Mouse (Mus musculus) stomach, embryonic 14.5 days (tissue): ENCODE measurements at regions not wholly inside any gene's neighbourhood (a gene's known extent, or its start where the extent isn't known, plus 50 kb on each side); places are given as distances from the start of the nearest gene placed in this dataset.

Experiments used
- ATAC-seq: fragments of 200-750 bp; cut with Nextera tagmentation; 2 replicates; pipeline ENCODE4 v1.8.0; 2017; ENCODE audit warnings: low read depth, moderate TSS enrichment; ENCODE audit not compliant: insufficient number of reproducible peaks, insufficient read depth, low FRiP score
- H3K27ac ChIP-seq: fragments of 300-500 bp; sonication (generic); 2 replicates; pipeline ENCODE4 v1.5.1; 2014; ENCODE audit warnings: mild to moderate bottlenecking, low read length, moderate library complexity, mixed read lengths
- H3K27me3 ChIP-seq: fragments of 300-500 bp; sonication (generic); 2 replicates; pipeline ENCODE4 v1.6.1; 2014; ENCODE audit warnings: low read length, control low read depth, mixed read lengths; ENCODE audit not compliant: control insufficient read depth, insufficient read depth
- H3K36me3 ChIP-seq: fragments of 300-500 bp; sonication (generic); 2 replicates; pipeline ENCODE4 v1.6.1; 2014; ENCODE audit warnings: mild to moderate bottlenecking, control low read depth, low read length, moderate library complexity, mixed read lengths; ENCODE audit not compliant: control insufficient read depth, insufficient read depth
- H3K4me1 ChIP-seq: fragments of 300-500 bp; sonication (generic); 2 replicates; pipeline ENCODE4 v1.6.1; 2014; ENCODE audit warnings: low read length, control low read depth, mixed read lengths; ENCODE audit not compliant: control insufficient read depth, insufficient read depth
- H3K4me2 ChIP-seq: fragments of 300-500 bp; sonication (generic); replicated peaks from 2 replicates; pipeline ENCODE4 v1.6.1; 2014; ENCODE audit warnings: low read depth, low read length, control low read depth
- H3K4me3 ChIP-seq: fragments of 300-500 bp; sonication (generic); 2 replicates; pipeline ENCODE4 v1.5.1; 2014; ENCODE audit warnings: low read depth, low read length, control low read depth
- H3K9ac ChIP-seq: fragments of 300-500 bp; sonication (generic); replicated peaks from 2 replicates; pipeline ENCODE4 v1.6.1; 2014; ENCODE audit warnings: low read depth, mild to moderate bottlenecking, control low read depth, low read length, moderate library complexity, mixed read lengths
- H3K9me3 ChIP-seq: fragments of 300-500 bp; sonication (generic); 2 replicates; pipeline ENCODE4 v1.6.1; 2016; ENCODE audit warnings: low read depth, low read length, control low read depth; ENCODE audit not compliant: control insufficient read depth
- WGBS: fragments of 180-500 bp; shearing (Covaris S2); extraction: QIAGEN DNeasy Blood & Tissue Kit; methylation state at CpG from one replicate; pipeline ENCODE4 v1.1.7; 2014; 5-methylcytosine and 5-hydroxymethylcytosine counted together

DNA sequence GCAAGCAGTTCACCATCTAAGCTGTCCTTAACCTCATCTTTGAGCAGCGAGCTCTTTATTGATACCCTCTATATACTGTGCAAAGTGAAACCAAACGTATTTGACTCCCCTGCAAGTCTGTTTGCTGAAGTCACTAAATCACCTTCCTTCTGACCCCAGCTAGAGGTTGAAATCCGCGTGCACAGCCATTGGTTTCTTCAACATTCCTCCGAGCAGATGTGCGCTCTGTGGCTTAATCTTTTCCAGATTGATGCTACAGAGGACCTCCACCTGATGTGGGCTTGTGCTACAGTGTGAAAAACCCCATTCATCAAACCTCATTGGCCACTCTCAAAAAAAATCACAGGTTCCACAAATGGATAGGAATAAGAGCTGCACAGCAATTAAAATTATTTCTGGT is 474.0 kb downstream of the Kcnj2 start:
- Histone ChIP-seq H3K9ac (no peak overlapping the region), H3K4me2 (no peak overlapping the region), H3K9me3 (no peaks in the 10 kb centered on the region), H3K27me3 (no peaks in the 10 kb centered on the region), H3K27ac (no peak overlapping the region), H3K4me1 (peaks cover 3% of the 10 kb centered on the region; the same call in 1 of the 2 replicates), H3K36me3 (no peaks in the 10 kb centered on the region), H3K4me3 (no peak overlapping the region)
- 56% methylated on average over 6 of the region's 6 CpGs for WGBS
- ATAC-seq = no peak

GRCm38 (mm10) chr11:111545291-111545690 is 479.3 kb downstream of the Kcnj2 start:
- H3K36me3 ChIP-seq = no peaks in the 10 kb centered on the region
- ATAC-seq = no peak
- peaks cover 3% of the 10 kb centered on the region; the same call in 1 of the 2 replicates for H3K4me1 ChIP-seq
- no peak overlapping the region for H3K4me3 ChIP-seq
- H3K9me3 ChIP-seq = no peaks in the 10 kb centered on the region
- H3K4me2 ChIP-seq = no peak overlapping the region
- H3K9ac ChIP-seq = no peak overlapping the region
- no peaks in the 10 kb centered on the region for H3K27me3 ChIP-seq
- 89% methylated on average over 4 of the region's 4 CpGs for WGBS
- no peak overlapping the region for H3K27ac ChIP-seq

- no peaks in the 10 kb centered on the region for H3K27me3 ChIP-seq
- no peak for ATAC-seq
Measured at GRCm38 (mm10) chr11:111555131-111555530, 489.2 kb downstream of the Kcnj2 start.

GRCm38 (mm10) chr11:111555615-111556014 is 489.7 kb downstream of the Kcnj2 start:
- Histone ChIP-seq H3K9me3 (no peaks in the 10 kb centered on the region), H3K36me3 (no peaks in the 10 kb centered on the region), H3K4me3 (no peak overlapping the region), H3K27me3 (no peaks in the 10 kb centered on the region), H3K4me1 (no peaks in the 10 kb centered on the region), H3K9ac (no peak overlapping the region), H3K4me2 (no peak overlapping the region), H3K27ac (no peak overlapping the region)
- 78% methylated on average over 6 of the region's 6 CpGs for WGBS
- ATAC-seq = no peak

More at GRCm38 (mm10) chr11:111555131-111555530, 489.2 kb downstream of the Kcnj2 start:
- no peaks in the 10 kb centered on the region for H3K4me1 ChIP-seq
- no peaks in the 10 kb centered on the region for H3K9me3 ChIP-seq
- H3K36me3 ChIP-seq = no peaks in the 10 kb centered on the region
- H3K27ac ChIP-seq = no peak overlapping the region
- H3K9ac ChIP-seq = no peak overlapping the region
- no peak overlapping the region for H3K4me2 ChIP-seq
- no peak overlapping the region for H3K4me3 ChIP-seq

DNA sequence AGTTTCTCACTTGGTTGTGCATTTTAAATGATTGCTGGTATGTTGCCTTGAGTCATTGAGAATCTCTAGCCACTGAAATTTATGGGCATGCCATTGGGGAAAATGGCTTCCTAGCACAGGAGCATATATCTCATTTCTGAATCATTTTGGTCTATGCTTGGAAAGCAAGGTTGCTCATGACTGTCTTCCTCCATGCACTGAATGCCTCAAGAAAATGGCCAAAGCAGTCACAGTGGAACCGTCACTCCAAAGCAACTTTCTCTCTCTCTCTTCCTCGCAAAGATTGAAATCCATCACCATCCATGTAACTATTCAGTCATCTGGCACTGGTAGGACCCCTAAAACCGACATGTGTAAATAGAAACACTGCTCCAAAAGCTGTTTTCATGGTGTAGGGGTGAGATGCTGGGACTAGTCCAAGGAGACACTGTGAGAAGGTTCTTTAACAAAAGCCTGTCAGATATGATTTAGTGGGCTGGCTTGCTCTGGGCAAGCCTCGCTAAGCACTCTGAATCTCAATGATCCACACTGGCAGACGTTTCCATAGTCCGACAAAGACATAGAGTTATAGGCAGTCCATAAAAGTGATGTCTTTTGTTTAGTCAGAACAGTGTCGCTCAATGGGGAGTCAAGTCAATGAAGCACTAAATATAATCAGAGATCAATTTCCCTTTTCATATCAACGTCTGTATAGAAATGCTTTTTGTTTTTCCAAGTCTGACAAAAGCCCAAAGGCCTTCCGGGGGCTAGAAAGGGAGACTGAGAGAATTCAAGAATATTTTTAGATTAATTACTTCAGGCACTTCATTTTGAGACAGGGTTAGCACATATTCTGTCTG is 492.6 kb downstream of the Kcnj2 start:
- Histone ChIP-seq H3K36me3 (no peaks in the 10 kb centered on the region), H3K4me1 (no peaks in the 10 kb centered on the region), H3K4me3 (no peak overlapping the region), H3K4me2 (no peak overlapping the region), H3K27ac (no peak overlapping the region), H3K9ac (no peak overlapping the region), H3K27me3 (no peaks in the 10 kb centered on the region), H3K9me3 (no peaks in the 10 kb centered on the region)
- WGBS = 77% methylated on average over 9 of the region's 9 CpGs
- no peak for ATAC-seq

GRCm38 (mm10) chr11:111563171-111563570 is 497.2 kb downstream of the Kcnj2 start:
- Histone ChIP-seq H3K9me3 (no peaks in the 10 kb centered on the region), H3K36me3 (no peaks in the 10 kb centered on the region), H3K4me3 (no peak overlapping the region), H3K27ac (no peak overlapping the region), H3K4me2 (no peak overlapping the region), H3K9ac (no peak overlapping the region), H3K27me3 (no peaks in the 10 kb centered on the region), H3K4me1 (no peaks in the 10 kb centered on the region)
- ATAC-seq = no peak
- 75% methylated on average over 5 of the region's 5 CpGs for WGBS

- WGBS = 93% methylated on average over 6 of the region's 6 CpGs
Measured at GRCm38 (mm10) chr11:111568041-111568440, 502.1 kb downstream of the Kcnj2 start.

DNA sequence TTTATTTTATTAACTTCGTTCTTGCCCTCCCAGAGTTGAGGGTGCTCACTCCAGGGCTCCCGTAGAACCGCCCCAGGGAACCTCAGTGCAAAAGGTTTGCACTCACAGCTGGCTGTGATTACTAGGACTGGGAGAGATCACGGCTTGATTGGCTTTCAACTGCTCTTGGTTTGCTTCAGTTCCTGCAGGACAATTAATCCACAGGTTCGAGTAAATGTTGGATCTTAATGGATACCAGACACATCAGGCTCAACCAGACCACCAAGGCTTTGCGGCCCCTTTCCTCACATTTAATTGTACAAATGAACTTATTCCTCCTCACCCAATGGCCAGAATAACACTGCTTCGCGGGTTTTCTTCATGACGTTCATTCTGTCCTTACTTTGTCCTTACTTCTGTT is 502.9 kb downstream of the Kcnj2 start:
- no peak overlapping the region for H3K9ac ChIP-seq
- H3K4me3 ChIP-seq = no peak overlapping the region
- no peaks in the 10 kb centered on the region for H3K9me3 ChIP-seq
- H3K4me2 ChIP-seq = no peak overlapping the region
- no peak overlapping the region for H3K27ac ChIP-seq
- H3K27me3 ChIP-seq = no peaks in the 10 kb centered on the region
- no peaks in the 10 kb centered on the region for H3K4me1 ChIP-seq
- no peak for ATAC-seq
- 80% methylated on average over 9 of the region's 9 CpGs for WGBS
- H3K36me3 ChIP-seq = no peaks in the 10 kb centered on the region

More at GRCm38 (mm10) chr11:111568041-111568440, 502.1 kb downstream of the Kcnj2 start:
- Histone ChIP-seq H3K9me3 (no peaks in the 10 kb centered on the region), H3K27ac (no peak overlapping the region), H3K4me2 (no peak overlapping the region), H3K4me3 (no peak overlapping the region), H3K9ac (no peak overlapping the region), H3K36me3 (no peaks in the 10 kb centered on the region), H3K4me1 (no peaks in the 10 kb centered on the region), H3K27me3 (no peaks in the 10 kb centered on the region)
- ATAC-seq = no peak

DNA sequence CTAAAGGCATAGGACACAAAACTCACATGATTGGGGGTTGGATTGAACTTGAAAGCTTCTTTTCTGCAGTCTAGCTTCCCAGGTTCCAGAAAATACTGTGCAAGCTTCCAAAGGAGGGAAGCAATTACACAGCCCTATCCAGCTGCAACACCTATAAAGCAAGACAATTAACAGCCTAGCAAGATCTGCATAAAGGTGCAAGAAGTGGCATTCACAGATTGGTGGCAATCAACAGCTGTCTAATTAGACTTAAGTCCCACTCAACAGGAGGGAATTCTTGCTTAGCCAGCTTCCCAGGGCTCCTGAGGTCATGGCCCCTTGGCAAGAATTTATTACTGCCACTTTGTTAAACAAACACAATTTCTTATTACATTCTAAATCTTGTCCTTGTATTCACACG is 511.9 kb downstream of the Kcnj2 start:
- 18% methylated on average over 1 of the region's 1 CpGs for WGBS
- H3K4me1 ChIP-seq = no peaks in the 10 kb centered on the region
- H3K4me2 ChIP-seq = no peak overlapping the region
- H3K9ac ChIP-seq = no peak overlapping the region
- H3K36me3 ChIP-seq = no peaks in the 10 kb centered on the region
- H3K4me3 ChIP-seq = no peak overlapping the region
- ATAC-seq = no peak
- H3K9me3 ChIP-seq = no peaks in the 10 kb centered on the region
- H3K27me3 ChIP-seq = no peaks in the 10 kb centered on the region
- no peak overlapping the region for H3K27ac ChIP-seq
